Mouse (Mus musculus) embryonic facial prominence, embryonic 14.5 days (tissue): Measurements from ENCODE around the gene Ackr1. TPM values are rescaled to one million over a fixed set of nuclear protein-coding genes. Genes with fewer than 3 reads are reported as not detected.

Experiments used
- ATAC-seq: fragments of 200-750 bp; cut with Nextera tagmentation; 2 replicates; pipeline ENCODE4 v1.8.0; 2017; ENCODE audit warnings: low read depth, moderate number of reproducible peaks, moderate TSS enrichment
- DNase-seq: peaks from one replicate; pipeline ENCODE4 v3.0.0-alpha.2; 2015; ENCODE audit warnings: low spot score
- H3K27ac ChIP-seq: fragments of 300-500 bp; sonication (generic); replicated peaks from 2 replicates; pipeline ENCODE4 v1.5.1; 2014; ENCODE audit warnings: low read depth, mild to moderate bottlenecking, low read length, moderate library complexity
- H3K27me3 ChIP-seq: fragments of 300-500 bp; sonication (generic); replicated peaks from 2 replicates; pipeline ENCODE4 v1.6.1; 2014; ENCODE audit warnings: low read length; ENCODE audit not compliant: control insufficient read depth, insufficient read depth
- H3K36me3 ChIP-seq: fragments of 300-500 bp; sonication (generic); 2 replicates; pipeline ENCODE4 v1.6.1; 2014; ENCODE audit warnings: low read length, mixed read lengths; ENCODE audit not compliant: control insufficient read depth, insufficient read depth
- H3K4me1 ChIP-seq: fragments of 300-500 bp; sonication (generic); 2 replicates; pipeline ENCODE4 v1.6.1; 2014; ENCODE audit warnings: antibody characterized with exemption, low read length; ENCODE audit not compliant: control insufficient read depth, insufficient read depth
- H3K4me2 ChIP-seq: fragments of 300-500 bp; sonication (generic); 2 replicates; pipeline ENCODE4 v1.6.1; 2014; ENCODE audit warnings: low read depth, mild to moderate bottlenecking, low read length, moderate library complexity, mixed read lengths
- H3K4me3 ChIP-seq: fragments of 300-500 bp; sonication (generic); 2 replicates; pipeline ENCODE4 v1.5.1; 2014; ENCODE audit warnings: low read depth, mild to moderate bottlenecking, low read length
- H3K9ac ChIP-seq: fragments of 300-500 bp; sonication (generic); 2 replicates; pipeline ENCODE4 v1.6.1; 2014; ENCODE audit warnings: low read depth, mild to moderate bottlenecking, low read length, moderate library complexity, mixed read lengths
- H3K9me3 ChIP-seq: fragments of 300-500 bp; sonication (generic); 2 replicates; pipeline ENCODE4 v1.6.1; 2016; ENCODE audit warnings: low read length; ENCODE audit not compliant: control insufficient read depth
- WGBS: fragments of 180-500 bp; shearing (Covaris S2); extraction: QIAGEN DNeasy Blood & Tissue Kit; methylation state at CpG from one replicate; pipeline ENCODE4 v1.1.7; 2014; 5-methylcytosine and 5-hydroxymethylcytosine counted together
- polyA plus RNA-seq: library from polyadenylated mRNA; unstranded; fragments of >200 nt; fragmentation: Nextera tagmentation; extraction: Ambion mirVana; gene quantifications from 2 replicates; pipeline ENCODE4 v1.2.1, GENCODE M21; 2014

Ackr1 gene
- 1.6 and 3.9 TPM in 2 replicates for polyA plus RNA-seq

- H3K4me2 ChIP-seq: no peak within 1 kb of the TSS
- ATAC-seq (no peak), DNase-seq (no peak)
- 73% methylated on average over 9 of the region's 9 CpGs for WGBS
- H3K9ac ChIP-seq: no peak within 1 kb of the TSS
- no peak within 1 kb of the TSS for H3K4me3 ChIP-seq
- H3K36me3 ChIP-seq: no peaks in the 10 kb centered on the region
- peaks cover 5% of the 10 kb centered on the region; the same call in 1 of the 2 replicates for H3K4me1 ChIP-seq
- H3K9me3 ChIP-seq: no peaks in the 10 kb centered on the region
- no peak within 1 kb of the TSS for H3K27ac ChIP-seq
- no peaks in the 10 kb centered on the region for H3K27me3 ChIP-seq
Measured at GRCm38 (mm10) chr1:173333312-173334253, at the start of gene Ackr1. TSS of gene Ackr1 (minus strand) at chr1:173333750.

GRCm38 (mm10) chr1:173381436-173381835 is 47.9 kb upstream of the Ackr1 start:
- no peak overlapping the region for H3K9ac ChIP-seq
- DNase-seq (no peak), ATAC-seq (no peak)
- H3K27me3 ChIP-seq: no peaks in the 10 kb centered on the region
- H3K27ac ChIP-seq: no peak overlapping the region
- H3K9me3 ChIP-seq: no peaks in the 10 kb centered on the region
- H3K4me3 ChIP-seq: no peak overlapping the region
- 81% methylated on average over 6 of the region's 6 CpGs for WGBS
- no peaks in the 10 kb centered on the region for H3K36me3 ChIP-seq
- no peak overlapping the region for H3K4me2 ChIP-seq
- no peaks in the 10 kb centered on the region for H3K4me1 ChIP-seq

GRCm38 (mm10) chr1:173377380-173378112 is 44.0 kb upstream of the Ackr1 start:
- Histone ChIP-seq H3K4me1 (no peaks in the 10 kb centered on the region), H3K9me3 (no peaks in the 10 kb centered on the region), H3K4me3 (no peak overlapping the region), H3K27me3 (no peaks in the 10 kb centered on the region), H3K27ac (no peak overlapping the region), H3K4me2 (no peak overlapping the region), H3K9ac (no peak overlapping the region), H3K36me3 (no peaks in the 10 kb centered on the region)
- WGBS: 30% methylated on average over 13 of the region's 13 CpGs
- peak; percentile 46 for DNase-seq
- ATAC-seq: peak; percentile 75

GRCm38 (mm10) chr1:173374020-173374419 is 40.5 kb upstream of the Ackr1 start:
- H3K4me2 ChIP-seq: no peak overlapping the region
- H3K27me3 ChIP-seq: 0 out of 2 replicates have a peak, but pooled peaks cover 12% of the 10 kb centered on the region
- H3K9me3 ChIP-seq: no peaks in the 10 kb centered on the region
- no peak for ATAC-seq
- no peaks in the 10 kb centered on the region for H3K36me3 ChIP-seq
- no peak overlapping the region for H3K9ac ChIP-seq
- DNase-seq: no peak
- H3K4me3 ChIP-seq: no peak overlapping the region
- no peaks in the 10 kb centered on the region for H3K4me1 ChIP-seq
- 78% methylated on average over 7 of the region's 7 CpGs for WGBS
- H3K27ac ChIP-seq: no peak overlapping the region

- no peak overlapping the region for H3K27ac ChIP-seq
- H3K9me3 ChIP-seq: no peaks in the 10 kb centered on the region
- H3K27me3 ChIP-seq: peaks cover 34% of the 10 kb centered on the region
- no peaks in the 10 kb centered on the region for H3K36me3 ChIP-seq
- ATAC-seq (no peak), DNase-seq (no peak)
- H3K4me3 ChIP-seq: no peak overlapping the region
- H3K9ac ChIP-seq: no peak overlapping the region
- peaks cover 3% of the 10 kb centered on the region; the same call in 1 of the 2 replicates for H3K4me1 ChIP-seq
- H3K4me2 ChIP-seq: no peak overlapping the region
- WGBS: 75% methylated on average over 6 of the region's 6 CpGs
Measured at GRCm38 (mm10) chr1:173371586-173371985, 38.0 kb upstream of the Ackr1 start.

GRCm38 (mm10) chr1:173370456-173370855 is 36.9 kb upstream of the Ackr1 start:
- H3K27me3 ChIP-seq: peaks cover 45% of the 10 kb centered on the region
- WGBS: 60% methylated on average over 6 of the region's 6 CpGs
- no peak for ATAC-seq

GRCm38 (mm10) chr1:173369611-173370010 is 36.1 kb upstream of the Ackr1 start:
- 55% methylated on average over 2 of the region's 2 CpGs for WGBS
- no peak overlapping the region for H3K4me3 ChIP-seq
- H3K36me3 ChIP-seq: no peaks in the 10 kb centered on the region
- no peaks in the 10 kb centered on the region for H3K9me3 ChIP-seq
- peaks cover 49% of the 10 kb centered on the region for H3K27me3 ChIP-seq
- no peak for ATAC-seq
- H3K4me2 ChIP-seq: no peak overlapping the region
- H3K9ac ChIP-seq: no peak overlapping the region
- no peak for DNase-seq
- no peak overlapping the region for H3K27ac ChIP-seq
- H3K4me1 ChIP-seq: peaks cover 9% of the 10 kb centered on the region; the same call in 1 of the 2 replicates

More at GRCm38 (mm10) chr1:173370456-173370855, 36.9 kb upstream of the Ackr1 start:
- H3K9ac ChIP-seq: no peak overlapping the region
- H3K9me3 ChIP-seq: no peaks in the 10 kb centered on the region
- H3K4me3 ChIP-seq: no peak overlapping the region
- no peak overlapping the region for H3K4me2 ChIP-seq
- no peak for DNase-seq
- H3K4me1 ChIP-seq: peaks cover 9% of the 10 kb centered on the region; the same call in 1 of the 2 replicates
- H3K27ac ChIP-seq: no peak overlapping the region
- H3K36me3 ChIP-seq: no peaks in the 10 kb centered on the region

- peak within 1 kb of the TSS; percentile 62 for H3K4me3 ChIP-seq
- no peaks in the 10 kb centered on the region for H3K36me3 ChIP-seq
- peak within 1 kb of the TSS; percentile 87 for H3K4me2 ChIP-seq
- ATAC-seq (peak; percentile 76), DNase-seq (peak; percentile 48)
- H3K9ac ChIP-seq: peak within 1 kb of the TSS; percentile 66
- WGBS: 2% methylated on average over 22 of the region's 46 CpGs
- no peaks in the 10 kb centered on the region for H3K9me3 ChIP-seq
- peaks cover 49% of the 10 kb centered on the region for H3K27me3 ChIP-seq
- H3K4me1 ChIP-seq: peaks cover 9% of the 10 kb centered on the region; the same call in 1 of the 2 replicates
- H3K27ac ChIP-seq: no peak within 1 kb of the TSS
Measured at GRCm38 (mm10) chr1:173367356-173368046, 34.0 kb upstream of the Ackr1 start, which contains the start of gene Cadm3. TSS of gene Cadm3 (minus strand) at chr1:173367695.
